Mouse (Mus musculus) inflammation-experienced regulatory T-cells, adult 6 months (primary cell): ENCODE measurements around the gene Slc38a10. TPM values are rescaled to one million over a fixed set of nuclear protein-coding genes. Genes with fewer than 3 reads are reported as not detected.

Experiments used
- polyA plus RNA-seq, 3 experiments: library from polyadenylated mRNA; unstranded; fragments of 100-300 nt; shearing (Covaris generic); gene quantifications; one replicate each; pipeline ENCODE4 v1.2.1; 2017

Slc38a10 gene
- polyA plus RNA-seq, 3 experiments from 2014 or later = 39.7 to 62.8 (median 44.1) TPM

Other genes with a start within 250 kb of the Slc38a10 start
- gene Chmp6, start 237.9 kb downstream of the Slc38a10 start, polyA plus RNA-seq = 10 to 100 TPM; 43.9 to 55.0 (median 52.0) TPM
- 10 to 100 TPM in 1 of 3 experiments, 1 to 10 TPM in 2; 8.1 to 12.1 (median 9.6) TPM for gene Baiap2, start 208.6 kb downstream of the Slc38a10 start, polyA plus RNA-seq
- gene Aatk, start 104.2 kb downstream of the Slc38a10 start, polyA plus RNA-seq = not detected
- gene Cep131, start 64.5 kb downstream of the Slc38a10 start, polyA plus RNA-seq = under 1 TPM; 0.28 to 0.48 (median 0.29) TPM
- gene Tepsin, start 52.6 kb downstream of the Slc38a10 start, polyA plus RNA-seq = 10 to 100 TPM in 1 of 3 experiments, 1 to 10 TPM in 2; 8.1 to 12.5 (median 9.3) TPM
- gene Ndufaf8, start 52.4 kb downstream of the Slc38a10 start, polyA plus RNA-seq = 10 to 100 TPM; 88.3 to 98.3 (median 92.6) TPM
- not detected for gene Bahcc1, start 81.6 kb upstream of the Slc38a10 start, polyA plus RNA-seq
- gene Actg1, start 197.2 kb upstream of the Slc38a10 start, polyA plus RNA-seq = 1,000 to 10,000 TPM; 2,239 to 4,634 (median 2,897) TPM
- under 1 TPM in 1 of 3 experiments, not detected in 2; 0.98 TPM for gene Fscn2, start 210.2 kb upstream of the Slc38a10 start, polyA plus RNA-seq
- 10 to 100 TPM; 15.9 to 23.1 (median 17.9) TPM for gene Faap100, start 227.4 kb upstream of the Slc38a10 start, polyA plus RNA-seq